Mouse (Mus musculus) granulocyte monocyte progenitor cell, adult 5-6 weeks (primary cell): Measurements from ENCODE around the gene Ttll8. TPM values are rescaled to one million over a fixed set of nuclear protein-coding genes. Genes with fewer than 3 reads are reported as not detected.
A peak's percentile ranks its signal among the peaks of the same experiment; 100 is the strongest.

ENCODE experiments used
- ATAC-seq: replicated peaks from 2 replicates; pipeline ENCODE4 v1.8.0; 2016; ENCODE audit warnings: mild to moderate bottlenecking, moderate TSS enrichment, inconsistent platforms; ENCODE audit not compliant: poor library complexity, severe bottlenecking
- total RNA-seq, 2 experiments: library from RNA; stranded (forward) in 1 of 2; stranded (reverse) in 1 of 2; fragments of 200-712, 200-1000 nt in 1 of 2; fragments of >200 nt in 1 of 2; fragmentation: Nextera tagmentation in 1 of 2; gene quantifications; 2 replicates each; pipeline ENCODE4 v1.2.3; 2014 to 2017

The Ttll8 gene
- total RNA-seq, 2 experiments from 2014 or later = not detected

- no peak for ATAC-seq
Measured at GRCm38 (mm10) chr15:88889032-88889431, 65.2 kb downstream of the Ttll8 start.

GRCm38 (mm10) chr15:88885376-88885775 is 68.8 kb downstream of the Ttll8 start:
- ATAC-seq = no peak

GRCm38 (mm10) chr15:88883342-88883741 is 70.9 kb downstream of the Ttll8 start:
- no peak for ATAC-seq

GRCm38 (mm10) chr15:88882851-88883250 is 71.4 kb downstream of the Ttll8 start:
- no peak for ATAC-seq

GRCm38 (mm10) chr15:88881253-88882044 is 72.8 kb downstream of the Ttll8 start:
- no peak for ATAC-seq

- no peak for ATAC-seq
Measured at GRCm38 (mm10) chr15:88877021-88877400, 77.2 kb downstream of the Ttll8 start.

- ATAC-seq = peak; percentile 88
Measured at GRCm38 (mm10) chr15:88876155-88877020, 77.8 kb downstream of the Ttll8 start.

- no peak for ATAC-seq
Measured at GRCm38 (mm10) chr15:88875625-88876081, 78.6 kb downstream of the Ttll8 start.

- no peak for ATAC-seq
Measured at GRCm38 (mm10) chr15:88874477-88874876, 79.7 kb downstream of the Ttll8 start.

GRCm38 (mm10) chr15:88874061-88874460 is 80.2 kb downstream of the Ttll8 start:
- no peak for ATAC-seq

- ATAC-seq = peak; percentile 50
Measured at GRCm38 (mm10) chr15:88870418-88871185, 83.6 kb downstream of the Ttll8 start.

- no peak for ATAC-seq
Measured at GRCm38 (mm10) chr15:88868024-88868742, 86.0 kb downstream of the Ttll8 start.

GRCm38 (mm10) chr15:88867368-88868023 is 86.7 kb downstream of the Ttll8 start:
- no peak for ATAC-seq

- no peak for ATAC-seq
Measured at GRCm38 (mm10) chr15:88866934-88867356, 87.3 kb downstream of the Ttll8 start.

- no peak for ATAC-seq
Measured at GRCm38 (mm10) chr15:88865888-88866695, 88.1 kb downstream of the Ttll8 start.

- no peak for ATAC-seq
Measured at GRCm38 (mm10) chr15:88865061-88865460, 89.2 kb downstream of the Ttll8 start.

- no peak for ATAC-seq
Measured at GRCm38 (mm10) chr15:88864270-88865030, 89.8 kb downstream of the Ttll8 start.
